Mouse (Mus musculus) ES-E14 (cell line): ENCODE data around the gene Slc51a. TPM values are rescaled to one million over a fixed set of nuclear protein-coding genes. Genes with fewer than 3 reads are reported as not detected.

ENCODE experiments used
- DNase-seq: peaks from one replicate; pipeline ENCODE4 v3.0.0-alpha.2; 2013; ENCODE audit warnings: low read depth, low spot score
- H3K27ac ChIP-seq: 2 replicates; pipeline ENCODE4 v1.5.1; 2012; ENCODE audit warnings: low read depth, mild to moderate bottlenecking, low read length, moderate library complexity, mixed read lengths; ENCODE audit not compliant: poor library complexity, insufficient read depth, severe bottlenecking
- H3K36me3 ChIP-seq: 2 replicates; pipeline ENCODE4 v1.6.1; 2012; ENCODE audit warnings: mild to moderate bottlenecking, low read length, moderate library complexity, mixed read lengths; ENCODE audit not compliant: control insufficient read depth, poor library complexity, insufficient read depth, severe bottlenecking
- H3K4me1 ChIP-seq, 2 experiments: fragments of 150-350 bp in 1 of 2; sonication (generic) in 1 of 2; 2 replicates each; pipeline ENCODE4 v1.6.1; 2012; ENCODE audit warnings: low read length in 2 of 2, mild to moderate bottlenecking in 1 of 2, mixed read lengths in 1 of 2; ENCODE audit not compliant: control insufficient read depth in 2 of 2, insufficient read depth in 2 of 2, poor library complexity in 1 of 2
- H3K4me3 ChIP-seq, 2 experiments: fragments of 150-350 bp in 1 of 2; sonication (generic) in 1 of 2; 2 replicates each; pipeline ENCODE4 v1.5.1; 2012; ENCODE audit warnings: low read length in 2 of 2, low read depth in 1 of 2, mild to moderate bottlenecking in 1 of 2, mixed read lengths in 1 of 2; ENCODE audit not compliant: insufficient read depth in 1 of 2, poor library complexity in 1 of 2, severe bottlenecking in 1 of 2
- H3K9ac ChIP-seq: 2 replicates; pipeline ENCODE4 v1.6.1; 2012; ENCODE audit warnings: low read depth, mild to moderate bottlenecking, low read length, mixed read lengths; ENCODE audit not compliant: poor library complexity, insufficient read depth, severe bottlenecking
- H3K9me3 ChIP-seq: fragments of 150-350 bp; sonication (generic); 2 replicates; pipeline ENCODE4 v1.6.1; 2012; ENCODE audit warnings: low read depth, mild to moderate bottlenecking, low read length; ENCODE audit not compliant: control insufficient read depth, insufficient read depth
- CHD2 ChIP-seq: IDR thresholded peaks from 2 replicates; pipeline ENCODE4 v1.6.1; 2014; ENCODE audit warnings: mild to moderate bottlenecking, low read depth, low read length, inconsistent platforms
- HCFC1 ChIP-seq: IDR thresholded peaks from 2 replicates; pipeline ENCODE4 v1.6.1; 2012; ENCODE audit warnings: low read length, inconsistent platforms, borderline replicate concordance; ENCODE audit not compliant: insufficient read depth
- MAFK ChIP-seq: IDR thresholded peaks from 2 replicates; pipeline ENCODE4 v1.6.1; 2014; ENCODE audit warnings: mild to moderate bottlenecking, low read depth, low read length, inconsistent platforms; ENCODE audit not compliant: insufficient read depth
- ZC3H11A ChIP-seq: IDR thresholded peaks from 2 replicates; pipeline ENCODE4 v1.6.1; 2012; ENCODE audit warnings: low read depth, mild to moderate bottlenecking, inconsistent platforms, low read length, borderline replicate concordance
- ZNF384 ChIP-seq: IDR thresholded peaks from 2 replicates; pipeline ENCODE4 v1.6.1; 2012; ENCODE audit warnings: low read depth, low read length, inconsistent platforms
- in situ Hi-C, 2 experiments: fragments of 600-800 bp; cut with MboI; formaldehyde crosslinking; loops; one replicate each; pipeline ENCODE4 v1.15.1; 2025; ENCODE audit warnings: low sequenced_read_pairs in 2 of 2, inconsistent platforms in 1 of 2; ENCODE audit not compliant: unreplicated experiment in 2 of 2
- total RNA-seq: library from RNA; depleted of rRNA; stranded (reverse); fragments of 300-350 nt; gene quantifications from 2 replicates; pipeline ENCODE4 v1.2.3, GENCODE M21; 2012

Gene Slc51a
- total RNA-seq, 1 experiment, result 1.1 TPM

DNA sequence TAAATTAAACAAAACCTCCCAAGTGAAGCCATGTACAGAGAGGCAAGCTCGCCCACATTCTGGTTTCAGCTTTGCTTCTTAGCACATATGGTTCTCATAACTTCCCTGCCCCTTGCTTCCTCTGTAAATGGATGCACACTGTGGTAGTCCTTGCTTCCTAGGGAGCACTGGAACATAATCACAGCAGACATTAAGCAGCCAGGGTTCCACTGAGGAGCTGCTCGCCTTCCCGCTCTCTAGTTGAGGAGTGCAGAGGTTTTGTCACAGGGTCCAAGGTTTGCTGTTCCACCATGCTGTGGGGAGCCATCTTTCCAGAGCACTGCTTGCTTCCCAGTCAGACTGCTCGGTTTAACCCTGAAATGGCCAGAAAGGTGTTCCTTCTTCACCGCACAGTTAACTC is 33.0 kb downstream of the Slc51a start:
- Histone ChIP-seq H3K4me3 (no peak overlapping the region), H3K27ac (no peak overlapping the region), H3K4me1 (no peaks in the 10 kb centered on the region; a peak in 1 of 4 replicates), H3K9ac (no peak overlapping the region), H3K36me3 (no peaks in the 10 kb centered on the region; the same call in 1 of the 2 replicates), H3K9me3 (no peaks in the 10 kb centered on the region)
- TF ChIP-seq ZC3H11A, result no peak
- no peak for TF ChIP-seq CHD2
- TF ChIP-seq HCFC1, result no peak
- TF ChIP-seq ZNF384, result no peak
- TF ChIP-seq MAFK, result no peak
- DNase-seq, result no peak
- in situ Hi-C loops, result no loop called here

DNA sequence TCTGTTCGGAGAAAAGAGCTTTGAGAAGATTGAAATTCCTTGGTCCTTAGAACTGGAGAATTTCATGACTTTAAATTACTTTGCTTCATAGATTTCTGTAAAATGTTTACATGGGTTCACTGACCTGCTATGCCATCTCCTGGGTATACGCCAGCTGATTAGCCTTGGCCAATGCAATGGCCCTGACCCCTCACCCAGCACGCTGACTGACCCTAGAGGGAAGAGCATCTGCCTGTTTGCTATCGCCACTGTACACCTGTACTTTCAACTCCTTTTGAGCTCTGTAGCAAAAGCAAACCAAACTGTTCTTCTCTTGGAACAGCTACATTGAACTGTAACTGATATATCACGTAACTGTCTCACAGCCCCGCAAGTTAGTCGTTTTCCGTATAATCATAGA is 34.6 kb downstream of the Slc51a start:
- no peaks in the 10 kb centered on the region; a peak in 1 of 4 replicates for H3K4me1 ChIP-seq
- H3K9ac ChIP-seq, result no peak overlapping the region
- H3K36me3 ChIP-seq, result no peaks in the 10 kb centered on the region; the same call in 1 of the 2 replicates
- TF ChIP-seq ZC3H11A, result no peak
- no peak for TF ChIP-seq HCFC1
- no peak for TF ChIP-seq CHD2
- TF ChIP-seq MAFK, result no peak
- no peak overlapping the region for H3K4me3 ChIP-seq
- no peaks in the 10 kb centered on the region for H3K9me3 ChIP-seq
- no peak for DNase-seq
- in situ Hi-C loops, result no loop called here
- no peak overlapping the region for H3K27ac ChIP-seq

DNA sequence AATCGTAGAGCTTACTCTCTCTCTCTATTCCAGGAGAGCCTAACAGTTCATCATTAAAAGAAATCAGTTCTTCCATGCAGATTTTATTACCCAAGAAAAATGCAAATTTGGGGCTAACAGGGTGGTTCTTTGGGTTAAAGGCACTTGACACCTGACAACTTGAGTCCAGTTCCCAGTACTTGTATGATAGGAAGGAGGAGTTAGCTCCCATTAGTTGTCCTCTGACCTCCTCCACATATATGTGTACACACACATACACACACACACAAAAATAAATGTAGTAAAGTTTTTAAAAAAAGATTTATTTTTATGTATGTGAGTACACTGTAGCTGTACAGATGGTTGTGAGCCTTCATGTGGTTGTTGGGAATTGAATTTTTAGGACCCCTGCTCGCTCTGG is 37.5 kb downstream of the Slc51a start:
- no peak overlapping the region for H3K4me3 ChIP-seq
- no peaks in the 10 kb centered on the region; the same call in 1 of the 2 replicates for H3K36me3 ChIP-seq
- no peak overlapping the region for H3K9ac ChIP-seq
- DNase-seq, result no peak
- H3K9me3 ChIP-seq, result no peaks in the 10 kb centered on the region
- H3K4me1 ChIP-seq, result no peaks in the 10 kb centered on the region
- no peak overlapping the region for H3K27ac ChIP-seq
- in situ Hi-C loops, result no loop called here
- TF ChIP-seq CHD2, result no peak
- no peak for TF ChIP-seq ZNF384
- TF ChIP-seq MAFK, result no peak
- no peak for TF ChIP-seq HCFC1
- no peak for TF ChIP-seq ZC3H11A

DNA sequence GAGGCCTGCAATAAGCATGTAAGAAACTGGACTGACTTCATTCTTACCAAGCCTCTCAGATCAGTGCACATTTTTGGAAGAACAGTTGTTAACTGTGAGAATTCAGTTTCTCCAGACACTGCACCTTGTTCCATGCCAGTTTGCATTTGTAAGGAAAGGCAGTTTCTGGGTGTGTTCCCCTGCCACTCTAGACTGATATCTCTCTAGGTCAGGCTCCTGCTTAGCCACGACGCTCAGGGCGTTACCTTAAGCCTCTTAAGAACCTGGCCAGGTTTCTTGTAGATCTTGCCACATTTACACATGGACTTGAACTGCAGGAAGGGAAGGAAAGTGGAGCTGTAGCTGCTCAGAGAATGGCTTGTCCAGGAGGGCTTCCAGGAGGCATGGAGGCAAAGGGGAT is 38.0 kb downstream of the Slc51a start:
- no peak for DNase-seq
- no peak overlapping the region for H3K4me3 ChIP-seq
- H3K9me3 ChIP-seq, result no peaks in the 10 kb centered on the region
- no peak overlapping the region; the same call in 1 of the 2 replicates for H3K9ac ChIP-seq
- H3K4me1 ChIP-seq, result no peaks in the 10 kb centered on the region
- no peak overlapping the region for H3K27ac ChIP-seq
- TF ChIP-seq HCFC1, result no peak
- no peak for TF ChIP-seq ZC3H11A
- TF ChIP-seq ZNF384, result no peak
- TF ChIP-seq MAFK, result no peak
- TF ChIP-seq CHD2, result no peak
- in situ Hi-C loops, result no loop called here
- H3K36me3 ChIP-seq, result no peaks in the 10 kb centered on the region; the same call in 1 of the 2 replicates

DNA sequence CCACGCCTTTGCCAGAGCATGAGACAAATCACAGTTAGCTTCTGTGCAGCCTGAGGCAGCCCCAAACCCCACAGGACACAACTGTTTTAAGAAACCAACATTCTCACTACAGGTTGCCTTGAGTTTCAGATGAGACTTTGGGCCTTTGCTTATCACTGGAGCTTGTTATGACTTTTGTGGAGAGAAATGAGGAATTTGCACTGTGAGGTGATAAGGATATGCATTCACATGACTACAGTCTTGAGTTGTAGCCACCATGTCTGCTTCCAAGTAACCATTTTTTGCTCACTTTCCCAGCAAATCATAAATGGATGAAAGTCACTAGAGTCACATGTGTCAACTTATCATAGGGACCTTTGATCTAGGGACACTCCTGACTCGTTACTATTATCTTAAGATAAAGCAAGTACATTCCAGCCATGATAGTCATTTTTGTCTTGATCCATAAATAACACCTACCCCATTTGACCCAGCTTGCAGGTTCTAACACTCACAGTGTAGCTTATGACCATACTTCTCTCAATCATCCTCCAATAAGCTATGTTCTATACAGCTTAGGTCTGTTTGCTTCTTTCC is 41.0 kb downstream of the Slc51a start:
- no peaks in the 10 kb centered on the region; the same call in 1 of the 2 replicates for H3K36me3 ChIP-seq
- in situ Hi-C loops, result no loop called here
- H3K9ac ChIP-seq, result no peak overlapping the region
- H3K4me3 ChIP-seq, result no peak overlapping the region
- no peak for DNase-seq
- no peak overlapping the region for H3K27ac ChIP-seq
- H3K9me3 ChIP-seq, result no peaks in the 10 kb centered on the region
- no peaks in the 10 kb centered on the region for H3K4me1 ChIP-seq
- TF ChIP-seq MAFK, result no peak
- TF ChIP-seq ZC3H11A, result no peak
- TF ChIP-seq CHD2, result no peak
- no peak for TF ChIP-seq ZNF384
- no peak for TF ChIP-seq HCFC1
